Mouse (Mus musculus): ENCODE results near the gene Gm20388.

GRCm38 (mm10) chr8:122345181-122346095 lies 2434.8 kb downstream of the Gm20388 start:
- TF ChIP-seq CTCF (IDR thresholded peaks at IDR 0.05; ENCODE audit: low read depth) (no peak), EP300 (IDR thresholded peaks at IDR 0.05; ENCODE audit: low read depth) (no peak)

Data from liver, embryonic 14.5 days (tissue).